Mouse (Mus musculus) brain, adult 2 months (tissue): ENCODE results near the gene Opn4.

Experiments
- DNase-seq: peaks from one replicate; pipeline ENCODE4 v3.0.0; 2011; ENCODE audit warnings: low read depth, low spot score

Gene Opn4

GRCm38 (mm10) chr14:34590743-34591675, 8.9 kb downstream of the Opn4 start:
- DNase-seq, result peak; percentile 89

- DNase-seq, result peak; percentile 67
Observed at GRCm38 (mm10) chr14:34590017-34590570, 9.8 kb downstream of the Opn4 start.

- no peak for DNase-seq
Observed at GRCm38 (mm10) chr14:34589185-34589713, 10.7 kb downstream of the Opn4 start.

- no peak for DNase-seq
Observed at GRCm38 (mm10) chr14:34588498-34588897, 11.4 kb downstream of the Opn4 start, which contains the start of gene Ldb3. TSS of gene Ldb3 (minus strand) at chr14:34588682.

GRCm38 (mm10) chr14:34588005-34588404, 11.9 kb downstream of the Opn4 start:
- DNase-seq, result no peak

DNA sequence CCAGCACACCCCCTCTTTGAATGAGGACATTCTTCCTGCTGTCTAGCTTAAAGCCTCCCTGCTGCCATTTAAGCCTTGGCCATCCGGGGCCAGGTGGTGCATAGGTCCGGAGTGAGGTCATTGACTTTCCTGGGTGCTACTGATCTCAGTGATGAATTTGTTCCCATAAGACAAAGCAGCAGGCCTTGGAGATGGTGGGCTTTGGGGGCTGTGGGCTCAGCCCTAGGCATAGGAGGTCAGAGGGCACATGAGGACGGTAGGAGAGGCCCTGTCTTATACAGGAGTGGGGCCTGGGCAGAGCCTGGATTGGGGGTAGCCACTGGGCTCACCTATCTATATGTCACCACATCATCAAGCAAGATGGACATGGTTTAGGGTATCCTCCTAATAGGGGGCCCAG, 13.1 kb downstream of the Opn4 start:
- DNase-seq, result no peak

DNA sequence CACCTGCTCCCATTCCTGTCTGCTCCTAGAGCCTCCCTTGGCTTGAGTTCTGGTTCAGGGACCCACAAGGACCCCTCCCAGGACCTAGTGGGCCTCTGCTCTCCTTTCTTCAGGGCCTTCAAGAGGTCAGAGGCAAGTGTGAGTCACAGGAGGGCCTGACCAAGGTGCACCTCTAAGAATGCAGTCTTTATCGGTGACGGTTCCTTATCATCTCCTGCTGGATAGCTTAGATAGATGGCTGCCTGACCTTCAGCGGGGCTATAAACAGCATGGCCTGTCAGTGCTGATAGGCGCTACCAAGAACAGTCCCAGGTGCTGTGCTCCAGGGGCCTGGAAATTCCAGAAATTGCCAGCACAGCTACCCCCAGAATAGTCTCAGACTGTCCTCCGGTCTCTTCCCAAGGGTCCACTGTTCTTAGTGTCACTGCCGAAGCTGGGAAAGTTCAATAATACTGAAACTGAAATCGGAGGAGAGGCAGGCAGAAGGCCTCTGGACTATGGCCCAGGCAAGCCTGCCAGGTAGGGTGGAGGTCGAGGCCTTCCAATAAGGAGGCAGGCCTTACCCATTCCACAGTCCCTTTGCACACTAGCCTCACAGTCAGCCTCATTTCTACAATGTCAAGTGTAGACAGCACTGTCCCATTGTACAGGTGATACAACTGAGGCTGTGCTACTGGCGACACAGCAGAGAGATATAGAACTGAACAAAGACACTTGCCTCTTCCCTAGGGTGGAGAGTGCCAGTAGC, 14.4 kb downstream of the Opn4 start:
- no peak for DNase-seq

GRCm38 (mm10) chr14:34582740-34583427, 17.1 kb downstream of the Opn4 start:
- DNase-seq, result no peak

DNA sequence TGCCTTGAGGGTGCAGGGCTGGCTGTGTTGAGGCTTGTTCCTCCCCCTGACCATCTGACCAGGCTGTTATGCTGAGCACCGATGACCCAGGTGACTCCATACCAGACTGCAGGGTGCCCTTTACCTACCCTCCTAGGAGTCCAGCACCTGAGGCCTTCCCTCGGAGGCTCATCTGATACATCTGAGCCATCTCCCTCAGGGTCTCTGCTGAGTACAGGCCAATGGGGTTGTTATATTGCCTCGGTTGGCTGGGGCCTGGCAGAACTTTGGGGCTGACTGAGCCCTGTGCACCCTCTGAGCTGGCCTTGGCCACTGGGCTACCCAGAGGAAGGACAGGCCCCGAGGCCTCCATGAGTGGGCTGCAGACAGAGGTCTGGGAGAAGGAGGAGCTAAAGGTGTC, 23.1 kb downstream of the Opn4 start:
- no peak for DNase-seq

GRCm38 (mm10) chr14:34574068-34574467, 25.9 kb downstream of the Opn4 start:
- peak; percentile 16 for DNase-seq

GRCm38 (mm10) chr14:34573348-34573913, 26.5 kb downstream of the Opn4 start:
- DNase-seq, result no peak

GRCm38 (mm10) chr14:34571610-34572387, 28.1 kb downstream of the Opn4 start:
- no peak for DNase-seq

DNA sequence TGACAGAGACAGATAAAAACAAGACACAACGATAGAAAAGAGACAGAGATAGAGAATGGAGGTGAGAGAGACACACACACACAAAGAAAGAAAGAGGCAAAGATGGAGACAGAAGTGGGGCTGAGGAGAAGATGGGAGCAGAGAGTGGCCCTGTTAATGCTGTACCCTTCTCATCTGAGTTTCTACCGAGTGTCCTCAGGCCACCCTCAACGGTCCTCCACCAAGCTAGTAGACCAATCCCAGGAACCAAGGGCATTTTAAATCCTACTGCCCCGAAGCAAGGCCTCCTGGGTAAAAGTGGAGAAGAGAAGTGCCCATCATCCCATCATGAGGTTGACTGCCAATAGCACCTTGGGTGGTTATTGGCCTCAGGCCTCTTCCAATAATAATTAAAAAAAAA, 29.0 kb downstream of the Opn4 start:
- no peak for DNase-seq

DNA sequence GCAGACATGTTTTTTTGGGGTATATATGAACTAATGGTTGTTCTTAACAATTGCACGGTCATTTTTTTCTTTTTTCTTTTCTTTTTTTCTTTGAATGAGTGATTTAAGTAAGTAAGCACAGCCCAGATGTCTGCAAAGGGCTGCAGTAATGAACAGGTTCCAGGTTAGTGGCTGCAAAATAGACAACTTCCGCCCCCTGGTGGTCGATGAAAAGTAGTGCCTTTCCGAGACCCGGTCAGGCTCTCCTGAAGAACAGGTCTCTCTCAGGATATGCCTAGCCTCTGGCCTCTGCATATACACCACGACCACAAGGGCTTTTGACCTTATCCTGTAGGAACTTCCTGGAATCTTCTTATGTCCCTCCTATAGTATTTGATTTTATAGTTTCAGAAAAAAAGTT, 29.6 kb downstream of the Opn4 start:
- DNase-seq, result peak; percentile 91

- peak; percentile 50 for DNase-seq
Observed at GRCm38 (mm10) chr14:34569534-34570194, 30.3 kb downstream of the Opn4 start.

- DNase-seq, result no peak
Observed at GRCm38 (mm10) chr14:34568626-34569025, 31.3 kb downstream of the Opn4 start.

DNA sequence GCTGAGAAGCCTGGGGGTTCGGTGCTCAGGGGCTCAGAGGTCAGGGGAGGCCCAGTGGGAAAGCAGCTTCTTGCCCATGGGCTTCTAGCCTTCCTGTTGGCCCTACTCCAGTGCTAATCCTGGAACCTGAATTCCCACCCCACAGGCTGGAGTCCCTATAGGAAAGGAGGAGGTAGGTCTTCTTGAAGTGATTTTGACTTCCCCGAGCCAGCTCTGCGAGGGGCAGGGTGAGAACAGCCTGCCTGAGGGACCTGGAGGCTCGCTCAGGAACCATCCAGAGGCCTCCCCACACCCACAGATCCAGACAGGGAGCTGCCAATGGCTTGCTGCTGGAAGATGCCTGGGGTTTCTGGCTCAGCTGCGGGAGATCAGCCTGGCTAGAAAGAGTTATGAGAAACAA, 32.2 kb downstream of the Opn4 start:
- no peak for DNase-seq

GRCm38 (mm10) chr14:34566530-34566929, 33.4 kb downstream of the Opn4 start:
- DNase-seq, result no peak

GRCm38 (mm10) chr14:34565711-34566110, 34.2 kb downstream of the Opn4 start:
- DNase-seq, result peak; percentile 75

GRCm38 (mm10) chr14:34564646-34565045, 35.3 kb downstream of the Opn4 start:
- no peak for DNase-seq
